Mouse (Mus musculus) ES-Bruce4 (cell line): ENCODE data around the gene Nr1d2. TPM values are rescaled to one million over a fixed set of nuclear protein-coding genes. Genes with fewer than 3 reads are reported as not detected.

Experiments
- H3K27ac ChIP-seq: 2 replicates; pipeline ENCODE4 v1.5.1; 2012; ENCODE audit warnings: low read length, inconsistent platforms; ENCODE audit not compliant: insufficient read depth
- H3K27me3 ChIP-seq: 2 replicates; pipeline ENCODE4 v1.6.1; 2012; ENCODE audit warnings: mild to moderate bottlenecking, low read length, inconsistent platforms; ENCODE audit not compliant: control insufficient read depth, poor library complexity, insufficient read depth, severe bottlenecking
- H3K36me3 ChIP-seq: 2 replicates; pipeline ENCODE4 v1.6.1; 2012; ENCODE audit warnings: inconsistent platforms, mild to moderate bottlenecking, low read length, moderate library complexity; ENCODE audit not compliant: control insufficient read depth, poor library complexity, insufficient read depth, severe bottlenecking
- H3K4me1 ChIP-seq: one replicate; pipeline ENCODE4 v1.8.1; 2011; ENCODE audit warnings: low read length; ENCODE audit not compliant: control insufficient read depth, insufficient read depth
- H3K4me3 ChIP-seq: 2 replicates; pipeline ENCODE4 v1.5.1; 2011; ENCODE audit warnings: low read depth, mild to moderate bottlenecking, low read length
- H3K9ac ChIP-seq: 2 replicates; pipeline ENCODE4 v1.6.1; 2012; ENCODE audit warnings: low read depth, mild to moderate bottlenecking, inconsistent platforms; ENCODE audit not compliant: poor library complexity, severe bottlenecking
- H3K9me3 ChIP-seq: replicated peaks from 2 replicates; pipeline ENCODE4 v1.6.1; 2012; ENCODE audit warnings: mild to moderate bottlenecking, low read length, inconsistent platforms; ENCODE audit not compliant: control insufficient read depth, poor library complexity, insufficient read depth, severe bottlenecking
- CTCF ChIP-seq: IDR thresholded peaks from one replicate; pipeline ENCODE4 v1.8.1; 2011; ENCODE audit warnings: low read depth, low read length
- EP300 ChIP-seq: IDR thresholded peaks from 2 replicates; pipeline ENCODE4 v1.6.1; 2011; ENCODE audit warnings: low read depth, low read length; ENCODE audit not compliant: insufficient read depth
- POLR2A ChIP-seq: IDR thresholded peaks from one replicate; pipeline ENCODE4 v1.8.1; 2011; ENCODE audit warnings: low read length; ENCODE audit not compliant: insufficient read depth
- polyA plus RNA-seq: library from polyadenylated mRNA; stranded (reverse); fragments of >200 nt; gene quantifications from 2 replicates; pipeline ENCODE4 v1.2.4, GENCODE M21; 2011; ENCODE audit warnings: low read depth; ENCODE audit not compliant: missing spikeins, insufficient read depth, insufficient read length

The Nr1d2 gene
- 16.1 and 16.3 TPM in 2 replicates for polyA plus RNA-seq

- no peaks in the 10 kb centered on the region for H3K4me1 ChIP-seq
- H3K36me3 ChIP-seq: no peaks in the 10 kb centered on the region
- TF ChIP-seq POLR2A (peak; percentile 23), EP300 (no peak)
Observed at GRCm38 (mm10) chr14:18238750-18239731, at the start of gene Nr1d2. TSS of gene Nr1d2 (minus strand) at chr14:18239127.

GRCm38 (mm10) chr14:18287391-18287790 lies 48.5 kb upstream of the Nr1d2 start:
- Histone ChIP-seq H3K4me3 (no peak overlapping the region), H3K27me3 (no peaks in the 10 kb centered on the region), H3K9me3 (no peaks in the 10 kb centered on the region), H3K36me3 (no peaks in the 10 kb centered on the region; the same call in 1 of the 2 replicates), H3K27ac (no peak overlapping the region), H3K4me1 (no peaks in the 10 kb centered on the region), H3K9ac (no peak overlapping the region)
- TF ChIP-seq CTCF (no peak), POLR2A (no peak), EP300 (no peak)

More at GRCm38 (mm10) chr14:18238750-18239731, at the start of gene Nr1d2:
- Histone ChIP-seq H3K27ac (peak within 1 kb of the TSS; percentile 86), H3K4me3 (peak within 1 kb of the TSS; percentile 82), H3K27me3 (no peaks in the 10 kb centered on the region), H3K9me3 (no peaks in the 10 kb centered on the region), H3K9ac (peak within 1 kb of the TSS; percentile 68)

- H3K36me3 ChIP-seq: no peaks in the 10 kb centered on the region; the same call in 1 of the 2 replicates
- no peak for TF ChIP-seq POLR2A
- no peak for TF ChIP-seq EP300
- no peak for TF ChIP-seq CTCF
- no peaks in the 10 kb centered on the region for H3K9me3 ChIP-seq
- H3K27ac ChIP-seq: no peak overlapping the region
- H3K27me3 ChIP-seq: no peaks in the 10 kb centered on the region
- no peak overlapping the region for H3K9ac ChIP-seq
- no peaks in the 10 kb centered on the region for H3K4me1 ChIP-seq
- H3K4me3 ChIP-seq: no peak overlapping the region
Observed at GRCm38 (mm10) chr14:18286441-18286840, 47.5 kb upstream of the Nr1d2 start.

- no peaks in the 10 kb centered on the region; the same call in 1 of the 2 replicates for H3K36me3 ChIP-seq
- no peaks in the 10 kb centered on the region for H3K27me3 ChIP-seq
- no peaks in the 10 kb centered on the region for H3K9me3 ChIP-seq
- no peak overlapping the region for H3K9ac ChIP-seq
- no peak for TF ChIP-seq CTCF
- no peak for TF ChIP-seq EP300
- TF ChIP-seq POLR2A: no peak
- no peak overlapping the region for H3K4me3 ChIP-seq
- H3K27ac ChIP-seq: no peak overlapping the region
- H3K4me1 ChIP-seq: no peaks in the 10 kb centered on the region
Observed at GRCm38 (mm10) chr14:18285476-18285875, 46.5 kb upstream of the Nr1d2 start.

- no peaks in the 10 kb centered on the region for H3K9me3 ChIP-seq
Observed at GRCm38 (mm10) chr14:18284581-18284980, 45.7 kb upstream of the Nr1d2 start.

GRCm38 (mm10) chr14:18280375-18280774 lies 41.4 kb upstream of the Nr1d2 start:
- Histone ChIP-seq H3K27me3 (no peaks in the 10 kb centered on the region), H3K9ac (no peak overlapping the region), H3K27ac (no peak overlapping the region), H3K36me3 (peaks cover 13% of the 10 kb centered on the region; the same call in 1 of the 2 replicates), H3K4me1 (no peaks in the 10 kb centered on the region), H3K4me3 (no peak overlapping the region), H3K9me3 (no peaks in the 10 kb centered on the region)
- TF ChIP-seq EP300: no peak
- TF ChIP-seq POLR2A: no peak
- TF ChIP-seq CTCF: no peak

More at GRCm38 (mm10) chr14:18284581-18284980, 45.7 kb upstream of the Nr1d2 start:
- Histone ChIP-seq H3K27me3 (no peaks in the 10 kb centered on the region), H3K4me3 (no peak overlapping the region), H3K9ac (no peak overlapping the region), H3K36me3 (peaks cover 2% of the 10 kb centered on the region; the same call in 1 of the 2 replicates), H3K27ac (no peak overlapping the region), H3K4me1 (no peaks in the 10 kb centered on the region)
- TF ChIP-seq CTCF (no peak), EP300 (no peak), POLR2A (no peak)
